Mouse (Mus musculus) cerebellum, postnatal 4 days (tissue): Measurements from ENCODE around the gene Nfkbil1.

Experiments used
- DNase-seq, 2 experiments: peaks; one replicate each; pipeline ENCODE4 v3.0.0; 2022; ENCODE audit warnings: low spot score in 2 of 2, mixed read lengths in 1 of 2

Nfkbil1 gene

GRCm38 (mm10) chr17:35235614-35236389 lies at the start of gene Nfkbil1:
Gene Nfkbil1, minus strand, starts transcription at chr17:35235792.
- peak; percentile 57 to 85 for DNase-seq

- no peak for DNase-seq
Measured at GRCm38 (mm10) chr17:35280276-35280675, 44.7 kb upstream of the Nfkbil1 start.

- DNase-seq, result no peak
Measured at GRCm38 (mm10) chr17:35278957-35279688, 43.5 kb upstream of the Nfkbil1 start.

GRCm38 (mm10) chr17:35278049-35278448 lies 42.5 kb upstream of the Nfkbil1 start:
- no peak for DNase-seq

- no peak for DNase-seq
Measured at GRCm38 (mm10) chr17:35276304-35276864, 40.8 kb upstream of the Nfkbil1 start.

GRCm38 (mm10) chr17:35274770-35275169 lies 39.2 kb upstream of the Nfkbil1 start:
- DNase-seq, result peak; percentile 92 to 95

GRCm38 (mm10) chr17:35272249-35272648 lies 36.7 kb upstream of the Nfkbil1 start:
- no peak for DNase-seq

- no peak for DNase-seq
Measured at GRCm38 (mm10) chr17:35269653-35270347, 34.2 kb upstream of the Nfkbil1 start.

GRCm38 (mm10) chr17:35267399-35268086 lies 32.0 kb upstream of the Nfkbil1 start:
- DNase-seq, result no peak

GRCm38 (mm10) chr17:35263523-35263883 lies 27.9 kb upstream of the Nfkbil1 start:
- no peak for DNase-seq

GRCm38 (mm10) chr17:35262664-35263522 lies 27.3 kb upstream of the Nfkbil1 start, which contains the start of gene H2-D1:
Gene H2-D1, plus strand, starts transcription at chr17:35262730.
- DNase-seq, result peak; percentile 97 to 98

GRCm38 (mm10) chr17:35261651-35262050 lies 26.1 kb upstream of the Nfkbil1 start:
- DNase-seq, result no peak

GRCm38 (mm10) chr17:35259621-35260020 lies 24.0 kb upstream of the Nfkbil1 start:
- no peak for DNase-seq

GRCm38 (mm10) chr17:35258492-35259478 lies 23.2 kb upstream of the Nfkbil1 start:
- DNase-seq, result no peak

- DNase-seq, result peak; percentile 87 to 96
Measured at GRCm38 (mm10) chr17:35257824-35258491, 22.4 kb upstream of the Nfkbil1 start.

- DNase-seq, result no peak
Measured at GRCm38 (mm10) chr17:35257378-35257777, 21.8 kb upstream of the Nfkbil1 start.

- no peak for DNase-seq
Measured at GRCm38 (mm10) chr17:35255704-35256103, 20.1 kb upstream of the Nfkbil1 start.

GRCm38 (mm10) chr17:35255301-35255700 lies 19.7 kb upstream of the Nfkbil1 start:
- DNase-seq, result no peak
